Mouse (Mus musculus) mouse embryonic stem cell (cell line): ENCODE data around the gene Hddc2.
"Not testable (repeated sequence)": the region's sequence is repeated elsewhere in the genome, so short reads cannot be mapped to it uniquely, and the experiment has no call there.

ENCODE experiments used
- in situ Hi-C, 2 experiments: fragments of 300-500 bp; cut with MboI; formaldehyde crosslinking; loops; 1 replicate in 1 of 2; 3 replicates in 1 of 2; pipeline ENCODE4 v1.14.3; 2019 to 2020; ENCODE audit warnings: low sequenced_read_pairs in 2 of 2, low pct_unique_long_range_greater_than_20kb in 1 of 2, mixed read lengths in 1 of 2; ENCODE audit not compliant: unreplicated experiment in 1 of 2

Gene Hddc2

GRCm38 (mm10) chr10:31346401-31346800, 33.2 kb downstream of the Hddc2 start:
- in situ Hi-C loops = no loop called here

GRCm38 (mm10) chr10:31351056-31351455, 37.9 kb downstream of the Hddc2 start:
- in situ Hi-C loops = no loop called here

GRCm38 (mm10) chr10:31352845-31353427, 39.8 kb downstream of the Hddc2 start:
- in situ Hi-C loops = no loop called here

- in situ Hi-C loops = no loop called here
Observed at GRCm38 (mm10) chr10:31354141-31354540, 41.0 kb downstream of the Hddc2 start.

- in situ Hi-C loops = no loop called here
Observed at GRCm38 (mm10) chr10:31354886-31355461, 41.8 kb downstream of the Hddc2 start.

GRCm38 (mm10) chr10:31359749-31360148, 46.6 kb downstream of the Hddc2 start:
- in situ Hi-C loops = no loop called here

- in situ Hi-C loops = not testable (repeated sequence)
Observed at GRCm38 (mm10) chr10:31370200-31370599, 57.0 kb downstream of the Hddc2 start.
